Mouse (Mus musculus) fibroblast of lung, adult 2 months (primary cell): ENCODE measurements at regions not wholly inside any gene's neighbourhood (a gene's known extent, or its start where the extent isn't known, plus 50 kb on each side); places are given as distances from the start of the nearest gene placed in this dataset.
"Not testable (repeated sequence)": the region's sequence is repeated elsewhere in the genome, so short reads cannot be mapped to it uniquely, and the experiment has no call there.

Experiments
- DNase-seq: peaks from one replicate; pipeline ENCODE4 v3.0.0-alpha.2; 2011; ENCODE audit warnings: low read depth

DNA sequence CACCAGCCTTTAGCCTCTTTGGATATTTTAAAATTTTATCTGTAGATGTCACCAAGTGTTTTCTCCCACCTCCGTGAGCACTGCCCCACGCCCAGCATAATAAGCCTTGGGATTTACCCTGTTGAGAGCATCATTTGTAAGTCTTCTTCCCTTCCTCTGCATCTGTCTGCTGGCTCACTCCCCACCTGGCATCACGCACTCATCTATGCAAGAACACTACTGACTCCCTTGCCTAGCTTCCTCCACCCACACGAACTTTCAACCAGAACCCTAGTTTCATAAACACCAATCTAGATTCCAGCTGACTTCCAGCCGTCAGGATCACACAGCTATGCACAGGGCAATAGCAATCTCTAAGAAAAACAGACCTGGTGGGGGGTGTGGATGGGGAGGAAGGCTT lies 311.2 kb upstream of the Cdh4 start:
- no peak for DNase-seq

GRCm38 (mm10) chr2:179142313-179142712 lies 299.9 kb upstream of the Cdh4 start:
- DNase-seq: no peak

- no peak for DNase-seq
Measured at GRCm38 (mm10) chr2:179145726-179146125, 296.5 kb upstream of the Cdh4 start.

DNA sequence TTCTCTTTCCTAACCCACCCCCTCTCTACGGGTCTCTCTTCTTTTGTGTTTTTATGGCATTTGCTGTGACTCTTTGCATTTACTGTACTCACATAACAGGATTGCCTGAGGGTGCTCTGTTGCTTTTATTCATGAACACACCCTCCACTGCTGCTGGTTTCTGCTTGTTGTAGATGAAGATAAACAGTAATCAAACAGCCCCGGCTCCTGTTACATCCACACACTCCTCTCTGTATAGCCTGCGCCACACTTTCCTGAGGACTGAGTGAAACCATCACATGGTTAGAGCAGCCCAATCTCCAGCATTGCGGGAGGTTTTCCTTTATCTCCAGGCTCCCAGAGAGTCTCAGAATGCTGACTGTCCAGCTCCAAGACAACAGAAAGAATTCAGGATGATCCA lies 296.0 kb upstream of the Cdh4 start:
- DNase-seq: no peak

- DNase-seq: no peak
Measured at GRCm38 (mm10) chr2:179148194-179148593, 294.0 kb upstream of the Cdh4 start.

DNA sequence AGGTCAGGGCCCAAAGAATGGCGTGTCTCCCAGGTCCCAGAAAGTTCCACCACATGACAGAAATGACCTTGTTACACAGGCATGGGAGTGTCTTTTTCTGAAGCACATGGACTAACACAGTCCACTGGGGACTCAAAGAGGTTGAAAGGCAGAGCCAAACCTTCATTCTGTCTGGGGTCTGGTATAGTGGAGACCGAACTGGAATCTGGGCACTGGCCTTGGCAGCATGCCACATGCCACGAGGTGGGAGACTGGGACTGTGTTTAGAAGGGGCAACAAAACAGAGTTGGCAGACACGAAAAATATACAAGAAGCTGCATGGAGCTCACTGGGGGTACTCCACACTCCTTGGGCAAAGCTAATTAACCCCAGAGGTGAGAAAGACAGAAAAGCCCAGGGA lies 293.6 kb upstream of the Cdh4 start:
- no peak for DNase-seq

- no peak for DNase-seq
Measured at GRCm38 (mm10) chr2:179158881-179159280, 283.4 kb upstream of the Cdh4 start.

DNA sequence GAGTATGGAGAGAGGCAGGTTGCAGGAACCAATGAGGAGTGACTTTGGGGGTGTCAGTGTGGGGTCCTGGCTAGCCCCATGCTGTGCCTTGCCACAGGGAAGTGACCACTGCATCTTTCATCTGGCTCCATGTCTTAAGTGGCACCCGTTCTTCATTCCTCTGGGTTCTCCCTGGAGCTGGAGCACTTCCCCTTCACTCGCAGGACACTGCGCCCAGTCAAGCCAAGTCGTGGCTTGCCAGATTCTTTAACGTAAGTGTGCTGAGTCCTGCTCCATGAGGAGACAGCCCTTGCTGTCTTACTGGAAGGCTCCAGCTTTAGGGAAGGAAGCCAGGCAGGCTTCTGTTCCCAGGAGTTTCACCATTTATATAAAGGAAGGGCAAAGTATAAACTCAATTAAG lies 279.1 kb upstream of the Cdh4 start:
- DNase-seq: no peak

- DNase-seq: no peak
Measured at GRCm38 (mm10) chr2:179170157-179170556, 272.1 kb upstream of the Cdh4 start.

DNA sequence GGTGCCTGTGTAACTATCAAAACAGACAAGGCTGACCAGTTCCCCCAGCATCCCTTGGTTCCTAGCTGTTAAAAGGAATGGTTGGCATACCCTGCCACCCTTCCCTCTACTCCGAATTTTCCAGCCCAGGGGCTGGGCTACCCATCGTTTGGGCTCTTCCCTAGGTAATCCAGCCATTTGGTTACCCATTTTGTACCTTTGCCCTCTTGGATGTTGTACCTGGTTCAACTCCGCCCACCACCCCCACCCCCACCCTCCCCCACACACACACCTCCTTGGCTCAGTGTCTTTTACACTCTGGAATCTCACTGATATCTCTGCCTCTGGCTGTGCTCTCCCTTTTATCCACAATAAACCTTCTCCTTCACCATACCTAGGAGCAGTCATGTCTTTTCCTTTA lies 271.6 kb upstream of the Cdh4 start:
- no peak for DNase-seq

- not testable (repeated sequence) for DNase-seq
Measured at GRCm38 (mm10) chr2:179176835-179177530, 265.2 kb upstream of the Cdh4 start.

GRCm38 (mm10) chr2:179181366-179181765 lies 260.9 kb upstream of the Cdh4 start:
- DNase-seq: no peak

DNA sequence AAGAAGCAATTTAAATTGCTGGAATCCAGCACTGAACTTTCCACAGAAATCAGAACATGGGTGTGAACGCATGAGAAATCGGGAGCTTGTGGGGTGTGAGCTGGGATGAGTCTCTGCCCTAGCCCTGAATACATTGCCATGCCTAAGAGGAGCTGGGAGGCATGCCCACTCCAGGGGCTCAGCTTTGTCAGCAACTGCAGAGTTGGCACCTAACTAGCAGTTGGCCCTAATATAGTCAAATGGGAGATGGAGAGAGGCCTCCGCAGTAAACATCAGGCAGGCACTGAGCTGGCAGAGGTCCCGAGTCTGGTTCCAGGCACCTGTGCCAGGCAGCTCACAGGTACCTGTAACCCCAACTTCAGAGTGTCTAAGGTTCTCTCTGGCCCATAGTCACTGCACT lies 260.1 kb upstream of the Cdh4 start:
- DNase-seq: no peak

- no peak for DNase-seq
Measured at GRCm38 (mm10) chr2:179192906-179193496, 249.2 kb upstream of the Cdh4 start.

- no peak for DNase-seq
Measured at GRCm38 (mm10) chr2:179193507-179194160, 248.6 kb upstream of the Cdh4 start.

GRCm38 (mm10) chr2:179197471-179197870 lies 244.8 kb upstream of the Cdh4 start:
- no peak for DNase-seq

DNA sequence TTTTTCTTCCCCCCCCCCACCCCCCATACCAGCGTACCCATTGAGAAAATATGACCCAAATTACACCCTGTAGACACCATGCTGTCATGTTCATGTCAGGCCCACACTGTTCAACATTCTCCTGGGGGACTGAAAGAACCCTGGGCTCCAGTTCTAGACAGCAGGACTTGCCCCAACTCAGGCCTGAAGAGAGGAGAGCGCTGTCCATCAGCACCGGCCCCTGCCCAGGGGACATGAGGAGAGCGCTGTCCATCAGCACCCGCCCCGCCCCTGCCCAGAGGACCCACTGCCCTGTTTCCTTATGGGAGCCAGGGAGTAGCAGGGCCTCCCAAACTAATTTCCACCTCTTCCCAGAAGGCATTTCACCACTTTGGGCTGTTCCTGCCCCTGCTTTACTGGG lies 241.7 kb upstream of the Cdh4 start:
- no peak for DNase-seq

GRCm38 (mm10) chr2:179210164-179210805 lies 231.9 kb upstream of the Cdh4 start:
- DNase-seq: no peak

DNA sequence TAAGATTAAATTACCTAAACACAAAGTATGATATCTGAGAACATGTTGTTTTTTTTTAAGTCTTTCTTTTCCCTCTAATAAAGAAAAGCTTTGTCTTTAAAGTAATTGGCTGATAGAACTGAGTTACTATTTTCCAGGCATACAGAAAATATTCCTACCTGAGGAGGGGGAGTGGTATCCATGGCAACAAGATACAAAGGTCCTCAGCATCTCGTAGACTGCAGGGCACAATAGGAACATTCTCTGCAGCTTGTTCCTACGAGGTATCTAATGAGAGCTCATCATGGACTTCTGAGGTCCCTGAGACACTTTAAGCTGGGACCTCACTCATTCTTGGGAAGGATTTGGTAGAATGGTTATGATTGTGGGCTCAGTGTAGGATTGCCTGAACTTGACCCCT lies 225.5 kb upstream of the Cdh4 start:
- DNase-seq: no peak

GRCm38 (mm10) chr2:179228096-179228495 lies 214.1 kb upstream of the Cdh4 start:
- no peak for DNase-seq

DNA sequence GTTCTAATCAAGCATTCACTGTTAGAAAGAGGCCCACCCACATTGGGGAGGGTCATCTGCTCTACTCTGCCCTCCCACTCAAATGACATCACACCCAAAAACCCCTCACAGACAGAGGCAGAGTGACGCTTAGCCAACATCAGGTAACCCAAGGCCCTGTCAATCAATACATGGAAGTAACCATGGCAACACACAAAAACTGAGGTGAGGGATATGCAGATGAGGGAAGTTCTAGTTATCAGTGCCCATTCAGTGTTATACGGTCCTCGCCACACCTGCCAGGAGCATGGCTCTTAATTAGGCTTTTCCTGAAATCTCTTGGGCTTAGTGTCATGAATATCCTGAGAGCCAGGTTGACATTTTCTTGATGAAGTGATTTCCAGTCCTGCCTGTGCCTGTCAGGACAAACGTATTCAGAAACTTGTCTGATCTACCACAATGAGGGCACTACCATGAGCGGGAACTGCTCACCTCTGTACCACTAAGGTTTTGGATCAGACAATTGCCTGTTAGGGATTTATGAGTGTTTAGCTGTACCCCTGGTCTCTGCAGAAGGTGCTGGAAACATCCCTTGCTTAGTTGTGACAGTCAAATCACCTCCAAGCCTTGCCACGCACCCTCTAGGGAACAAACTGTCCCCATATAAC lies 210.4 kb upstream of the Cdh4 start:
- DNase-seq: no peak

DNA sequence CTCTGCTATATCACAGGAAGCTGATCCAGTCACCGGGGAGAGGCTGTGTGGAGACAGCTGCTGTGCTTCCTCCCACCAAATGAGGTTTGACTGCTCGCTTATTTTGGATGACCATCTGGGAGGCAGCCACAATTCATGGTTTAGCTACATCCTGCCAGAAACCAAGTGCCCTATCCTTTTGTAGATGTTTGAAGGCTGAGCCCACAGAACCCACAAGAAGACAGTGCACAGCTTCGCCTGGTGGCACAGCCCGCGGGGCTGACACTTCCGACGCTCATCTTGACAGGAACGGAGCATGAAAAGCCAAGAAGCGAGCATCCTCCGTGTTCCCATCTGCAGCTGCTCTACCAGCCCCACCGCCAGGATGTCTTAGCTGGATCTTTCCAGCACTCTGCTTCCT lies 204.1 kb upstream of the Cdh4 start:
- DNase-seq: no peak

- DNase-seq: no peak
Measured at GRCm38 (mm10) chr2:179260892-179261291, 181.3 kb upstream of the Cdh4 start.
